Mouse (Mus musculus): ENCODE results near the gene Rtcb. TPM values are rescaled to one million over a fixed set of nuclear protein-coding genes. Genes with fewer than 3 reads are reported as not detected.

The Rtcb gene
- polyA plus RNA-seq, 1 experiment from 2014 or later, result 101 TPM

DNA sequence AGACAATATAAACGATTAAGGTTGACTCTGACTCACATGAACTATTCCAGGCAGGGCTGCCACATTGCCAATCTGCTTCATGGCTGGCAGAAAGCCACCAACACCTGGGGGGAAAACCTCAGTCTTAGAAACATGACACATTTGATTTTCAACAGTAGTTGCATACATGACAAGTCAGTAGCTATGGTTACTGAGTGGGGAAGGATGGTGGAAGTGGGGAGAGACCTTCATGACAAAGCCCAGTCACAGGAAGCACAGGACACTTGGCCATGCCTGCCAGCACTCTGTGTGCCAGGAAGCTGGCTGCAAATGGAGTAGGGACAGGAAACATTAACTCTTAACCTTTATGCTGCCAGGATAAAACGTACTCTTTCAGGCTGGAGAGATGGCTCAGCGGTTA is 4.2 kb downstream of the Rtcb start:
- DNase-seq (ENCODE audit: low spot score), result no peak
- WGBS, result 65% methylated on average over 3 of the region's 3 CpGs

DNA sequence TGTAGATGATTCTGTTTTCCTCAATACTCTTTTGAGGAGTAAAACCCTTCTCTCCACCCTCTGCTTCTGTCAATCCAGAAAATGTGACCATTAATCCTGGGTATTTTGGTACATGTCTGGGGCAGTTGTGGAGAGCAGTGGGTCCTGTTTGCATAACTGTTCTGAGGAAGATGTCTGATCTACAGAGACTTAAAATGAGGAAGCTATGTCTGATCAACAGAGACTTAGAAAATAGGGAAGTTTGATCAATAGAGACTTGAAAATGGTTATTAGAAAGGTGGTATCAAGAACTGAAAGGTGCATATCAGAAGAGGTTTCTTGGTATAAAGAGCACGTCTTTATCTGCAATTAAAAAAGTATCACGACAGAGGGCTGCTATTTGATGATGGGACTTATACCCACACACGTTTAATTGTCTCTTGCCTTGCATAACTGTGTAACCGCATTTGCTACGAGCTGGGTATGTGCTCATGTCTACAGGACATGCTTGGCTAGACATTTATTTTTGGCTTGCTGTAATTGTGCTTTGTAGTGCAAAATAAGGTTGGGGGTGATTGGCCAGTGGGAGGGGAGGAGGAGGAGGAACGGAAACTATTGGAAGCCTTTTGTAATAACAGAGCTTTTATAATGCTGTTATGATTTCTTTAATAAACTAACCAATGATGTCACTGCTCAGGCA is 5.7 kb downstream of the Rtcb start:
- Histone ChIP-seq H3K4me2 (replicated peaks; ENCODE audit: low read depth) (no peak overlapping the region), H3K9me3 (ENCODE audit: control insufficient read depth, low read length) (no peaks in the 10 kb centered on the region), H3K36me3 (ENCODE audit: control insufficient read depth, insufficient read depth, low read length) (peaks cover 26% of the 10 kb centered on the region), H3K9ac (ENCODE audit: low read length) (no peak overlapping the region), H3K27me3 (ENCODE audit: control insufficient read depth, insufficient read depth, low read length) (no peaks in the 10 kb centered on the region), H3K4me3 (ENCODE audit: low read depth, low read length) (no peak overlapping the region), H3K27ac (replicated peaks) (no peak overlapping the region), H3K4me1 (replicated peaks; ENCODE audit: control insufficient read depth, insufficient read depth) (no peaks in the 10 kb centered on the region; the same call in 1 of the 2 replicates)
- DNase-seq (ENCODE audit: low spot score), result no peak
- TF ChIP-seq EP300 (optimal IDR thresholded peaks at IDR 0.05), result no peak
- TF ChIP-seq CTCF (IDR thresholded peaks at IDR 0.05; ENCODE audit: low read depth), result no peak
- WGBS, result 81% methylated on average over 6 of the region's 6 CpGs
- ATAC-seq (ENCODE audit: low FRiP score, low TSS enrichment), result no peak

More for the DNA sequence above, 4.2 kb downstream of the Rtcb start:
- Histone ChIP-seq H3K4me2 (replicated peaks; ENCODE audit: low read depth) (no peak overlapping the region), H3K27ac (replicated peaks) (no peak overlapping the region), H3K9me3 (ENCODE audit: control insufficient read depth, low read length) (no peaks in the 10 kb centered on the region), H3K9ac (ENCODE audit: low read length) (no peak overlapping the region), H3K4me1 (replicated peaks; ENCODE audit: control insufficient read depth, insufficient read depth) (no peaks in the 10 kb centered on the region; the same call in 1 of the 2 replicates), H3K27me3 (ENCODE audit: control insufficient read depth, insufficient read depth, low read length) (no peaks in the 10 kb centered on the region), H3K4me3 (ENCODE audit: low read depth, low read length) (no peak overlapping the region), H3K36me3 (ENCODE audit: control insufficient read depth, insufficient read depth, low read length) (peaks cover 22% of the 10 kb centered on the region)
- no peak for ATAC-seq (ENCODE audit: low FRiP score, low TSS enrichment)
- TF ChIP-seq EP300 (optimal IDR thresholded peaks at IDR 0.05) (no peak), CTCF (IDR thresholded peaks at IDR 0.05; ENCODE audit: low read depth) (no peak)

DNA sequence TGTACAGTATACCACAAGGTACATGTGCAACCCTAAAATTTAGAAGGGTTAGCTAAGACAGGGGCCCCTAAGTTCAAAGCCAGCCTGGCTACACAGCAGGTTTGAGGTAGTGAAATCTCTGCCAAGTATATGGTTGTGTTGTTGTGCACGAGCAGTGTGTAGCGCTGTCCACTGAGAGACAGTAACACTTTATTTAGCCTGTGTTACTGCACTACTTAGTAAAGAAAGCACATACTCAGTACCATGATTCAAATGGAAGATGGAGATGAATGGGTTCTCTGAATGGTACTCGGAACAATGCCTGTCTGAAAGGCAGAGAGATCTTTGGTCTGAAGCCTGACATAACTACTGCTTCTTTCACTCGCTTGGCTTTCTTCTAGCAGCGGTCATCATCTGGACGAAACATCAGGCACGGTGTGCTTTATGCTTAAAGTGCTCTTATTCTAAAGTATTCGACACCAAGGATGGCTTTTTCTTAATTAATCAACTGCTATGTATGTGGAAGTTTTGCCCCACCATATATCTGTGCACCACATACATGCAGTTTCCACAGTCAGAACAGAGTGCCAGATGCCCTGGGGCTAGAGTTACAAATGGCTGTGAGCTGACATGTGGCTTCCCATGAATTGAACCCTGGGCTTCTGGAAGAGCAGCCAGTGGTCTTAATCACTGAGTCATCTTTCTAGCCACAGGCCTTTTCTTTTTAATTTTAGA is 9.0 kb downstream of the Rtcb start:
- WGBS, result 94% methylated on average over 8 of the region's 8 CpGs
- Histone ChIP-seq H3K4me3 (ENCODE audit: low read depth, low read length) (no peak overlapping the region), H3K4me1 (replicated peaks; ENCODE audit: control insufficient read depth, insufficient read depth) (no peaks in the 10 kb centered on the region), H3K36me3 (ENCODE audit: control insufficient read depth, insufficient read depth, low read length) (peaks cover 39% of the 10 kb centered on the region), H3K27ac (replicated peaks) (no peak overlapping the region), H3K27me3 (ENCODE audit: control insufficient read depth, insufficient read depth, low read length) (no peaks in the 10 kb centered on the region), H3K9ac (ENCODE audit: low read length) (no peak overlapping the region), H3K4me2 (replicated peaks; ENCODE audit: low read depth) (no peak overlapping the region), H3K9me3 (ENCODE audit: control insufficient read depth, low read length) (no peaks in the 10 kb centered on the region)
- no peak for TF ChIP-seq CTCF (IDR thresholded peaks at IDR 0.05; ENCODE audit: low read depth)
- no peak for TF ChIP-seq EP300 (optimal IDR thresholded peaks at IDR 0.05)
- DNase-seq (ENCODE audit: low spot score) (no peak), ATAC-seq (ENCODE audit: low FRiP score, low TSS enrichment) (no peak)

DNA sequence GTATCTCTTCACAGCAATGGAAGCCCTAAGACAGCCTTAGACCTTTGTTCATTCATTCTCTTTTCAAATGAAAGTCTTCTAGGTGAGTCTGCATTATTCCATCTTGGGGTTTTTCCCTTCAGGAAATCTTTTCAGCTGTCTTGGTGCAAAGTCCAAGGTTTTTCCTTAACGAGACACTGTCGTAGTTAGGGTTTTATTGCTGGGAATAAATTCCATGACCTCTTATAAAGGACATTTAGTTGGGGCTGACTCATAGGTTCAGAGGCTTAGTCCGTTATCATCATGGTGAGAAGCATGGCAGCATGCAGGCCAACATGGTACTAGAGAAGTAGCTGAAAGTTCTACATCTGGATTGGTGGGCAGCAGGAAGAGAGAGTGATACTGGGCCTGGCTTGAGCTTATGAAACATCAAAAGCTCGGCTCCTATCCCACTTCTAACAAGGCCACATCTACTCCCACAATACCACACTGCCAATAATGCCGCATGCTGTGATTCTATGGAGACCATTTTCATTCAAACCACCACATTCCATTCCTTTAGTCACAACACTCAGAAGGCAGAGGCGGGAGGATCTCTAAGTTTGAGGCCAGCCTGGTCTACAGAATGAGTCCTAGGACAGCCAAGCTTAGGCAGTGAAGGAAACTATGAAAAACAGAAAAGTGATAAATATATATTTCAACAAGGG is 21.2 kb downstream of the Rtcb start:
- ATAC-seq (ENCODE audit: low FRiP score, low TSS enrichment) (no peak), DNase-seq (ENCODE audit: low spot score) (no peak)
- 97% methylated on average over 6 of the region's 6 CpGs for WGBS
- peaks cover 29% of the 10 kb centered on the region for H3K36me3 ChIP-seq (ENCODE audit: control insufficient read depth, insufficient read depth, low read length)
- H3K9me3 ChIP-seq (ENCODE audit: control insufficient read depth, low read length), result no peaks in the 10 kb centered on the region
- H3K27me3 ChIP-seq (ENCODE audit: control insufficient read depth, insufficient read depth, low read length), result no peaks in the 10 kb centered on the region
- no peaks in the 10 kb centered on the region for H3K4me1 ChIP-seq (replicated peaks; ENCODE audit: control insufficient read depth, insufficient read depth)
- H3K9ac ChIP-seq (ENCODE audit: low read length), result no peak overlapping the region
- H3K4me3 ChIP-seq (ENCODE audit: low read depth, low read length), result no peak overlapping the region
- no peak for TF ChIP-seq CTCF (IDR thresholded peaks at IDR 0.05; ENCODE audit: low read depth)
- TF ChIP-seq EP300 (optimal IDR thresholded peaks at IDR 0.05), result no peak
- no peak overlapping the region for H3K4me2 ChIP-seq (replicated peaks; ENCODE audit: low read depth)
- no peak overlapping the region for H3K27ac ChIP-seq (replicated peaks)

GRCm38 (mm10) chr10:85929962-85930361 is 27.7 kb downstream of the Rtcb start:
- Histone ChIP-seq H3K9me3 (ENCODE audit: control insufficient read depth, low read length) (no peaks in the 10 kb centered on the region), H3K4me1 (replicated peaks; ENCODE audit: control insufficient read depth, insufficient read depth) (0 out of 2 replicates have a peak, but pooled peaks cover 2% of the 10 kb centered on the region), H3K9ac (ENCODE audit: low read length) (no peak overlapping the region), H3K4me3 (ENCODE audit: low read depth, low read length) (no peak overlapping the region), H3K27me3 (ENCODE audit: control insufficient read depth, insufficient read depth, low read length) (no peaks in the 10 kb centered on the region), H3K4me2 (replicated peaks; ENCODE audit: low read depth) (no peak overlapping the region), H3K36me3 (ENCODE audit: control insufficient read depth, insufficient read depth, low read length) (no peaks in the 10 kb centered on the region), H3K27ac (replicated peaks) (no peak overlapping the region)
- TF ChIP-seq EP300 (optimal IDR thresholded peaks at IDR 0.05), result no peak
- TF ChIP-seq CTCF (IDR thresholded peaks at IDR 0.05; ENCODE audit: low read depth), result no peak
- 84% methylated on average over 11 of the region's 11 CpGs for WGBS
- no peak for ATAC-seq (ENCODE audit: low FRiP score, low TSS enrichment)
- no peak for DNase-seq (ENCODE audit: low spot score)

Data from stomach, postnatal 0 days (tissue).